Mouse (Mus musculus) cortical plate, adult 2 months (tissue): ENCODE data around the gene Acpp.

ENCODE experiments used
- CTCF ChIP-seq: fragments of 200-500 bp; IDR thresholded peaks from 2 replicates; pipeline ENCODE4 v1.5.1; 2011; ENCODE audit warnings: mild to moderate bottlenecking, control low read depth, low read length; ENCODE audit not compliant: insufficient read depth; ENCODE audit errors: extremely low read depth
- POLR2A ChIP-seq: fragments of 200-500 bp; IDR thresholded peaks from 2 replicates; pipeline ENCODE4 v1.6.1; 2011; ENCODE audit warnings: mild to moderate bottlenecking, low read length, control low read depth; ENCODE audit not compliant: insufficient read depth; ENCODE audit errors: extremely low read depth

DNA sequence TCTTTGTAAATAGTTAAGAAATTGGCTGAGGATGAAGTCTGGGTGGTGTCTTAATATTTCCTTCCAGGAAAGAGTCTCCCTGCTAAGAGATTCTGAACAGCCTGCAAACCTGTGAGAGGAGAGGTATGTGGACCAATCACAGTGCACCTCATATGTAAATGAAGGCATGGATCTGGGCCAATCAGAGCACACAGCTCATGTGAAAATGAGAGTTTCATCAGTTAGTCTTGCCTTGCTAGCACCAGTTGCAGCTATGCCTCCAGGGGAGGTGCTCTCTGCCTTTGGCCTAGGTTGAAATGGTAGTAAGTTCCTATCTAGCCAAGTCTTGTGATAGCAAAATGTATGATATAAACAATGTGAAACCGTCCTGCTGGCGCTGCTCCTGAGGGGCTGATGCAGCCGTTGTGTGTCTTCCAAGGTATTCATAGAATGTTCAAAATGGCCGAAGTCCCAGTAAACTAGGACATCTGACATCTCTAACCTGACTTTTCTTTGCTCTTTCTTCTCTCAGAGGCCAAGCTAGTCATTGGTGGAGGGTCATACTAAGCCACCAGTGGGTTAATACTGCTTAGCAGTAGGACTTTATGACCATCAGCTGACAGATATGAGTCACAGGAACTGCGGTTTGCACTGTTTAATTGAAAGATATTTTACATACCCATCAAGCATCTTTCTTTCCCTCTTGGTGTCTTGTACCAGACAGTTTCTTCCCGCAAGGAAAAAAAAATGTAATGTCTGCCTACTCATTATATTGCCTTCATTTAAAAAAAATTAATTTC lies 32.0 kb downstream of the Acpp start:
- no peak for TF ChIP-seq POLR2A
- TF ChIP-seq CTCF = no peak
